Mouse (Mus musculus) heart, embryonic 13.5 days (tissue): ENCODE results near the gene Rnf114. TPM values are rescaled to one million over a fixed set of nuclear protein-coding genes. Genes with fewer than 3 reads are reported as not detected.

ENCODE experiments used
- ATAC-seq: fragments of 200-750 bp; cut with Nextera tagmentation; 2 replicates; pipeline ENCODE4 v1.8.0; 2017; ENCODE audit warnings: moderate TSS enrichment; ENCODE audit not compliant: insufficient number of reproducible peaks, low FRiP score, low TSS enrichment; ENCODE audit errors: extremely low read depth
- H3K27ac ChIP-seq: fragments of 300-500 bp; sonication (generic); replicated peaks from 2 replicates; pipeline ENCODE4 v1.5.1; 2015; ENCODE audit warnings: moderate library complexity, mild to moderate bottlenecking, inconsistent platforms
- H3K27me3 ChIP-seq: fragments of 300-500 bp; sonication (generic); replicated peaks from 2 replicates; pipeline ENCODE4 v1.6.1; 2015; ENCODE audit warnings: mild to moderate bottlenecking, inconsistent platforms
- H3K36me3 ChIP-seq: fragments of 300-500 bp; sonication (generic); 2 replicates; pipeline ENCODE4 v1.6.1; 2015; ENCODE audit warnings: mild to moderate bottlenecking, inconsistent platforms
- H3K4me1 ChIP-seq: fragments of 300-500 bp; sonication (generic); 2 replicates; pipeline ENCODE4 v1.6.1; 2015; ENCODE audit warnings: inconsistent platforms
- H3K4me2 ChIP-seq: fragments of 300-500 bp; sonication (generic); 2 replicates; pipeline ENCODE4 v1.6.1; 2015; ENCODE audit warnings: inconsistent platforms, mild to moderate bottlenecking, moderate library complexity
- H3K4me3 ChIP-seq: fragments of 300-500 bp; sonication (generic); 2 replicates; pipeline ENCODE4 v1.5.1; 2015; ENCODE audit warnings: moderate library complexity, mild to moderate bottlenecking, inconsistent platforms
- H3K9ac ChIP-seq: fragments of 300-500 bp; sonication (generic); 2 replicates; pipeline ENCODE4 v1.6.1; 2015; ENCODE audit warnings: inconsistent platforms, mild to moderate bottlenecking, moderate library complexity
- H3K9me3 ChIP-seq: fragments of 300-500 bp; sonication (generic); 2 replicates; pipeline ENCODE4 v1.6.1; 2016; ENCODE audit warnings: inconsistent platforms
- WGBS: fragments of 180-500 bp; shearing (Covaris S2); methylation state at CpG from one replicate; pipeline ENCODE4 v1.1.7; 2015; ENCODE audit warnings: mixed read lengths; 5-methylcytosine and 5-hydroxymethylcytosine counted together
- polyA plus RNA-seq: library from polyadenylated mRNA; unstranded; fragments of >200 nt; fragmentation: Nextera tagmentation; extraction: Ambion mirVana; gene quantifications from 2 replicates; pipeline ENCODE4 v1.2.1, GENCODE M21; 2015

The Rnf114 gene
- polyA plus RNA-seq, 1 experiment from 2014 or later: 58.0 TPM

- Histone ChIP-seq H3K4me1 (peaks cover 45% of the 10 kb centered on the region), H3K27me3 (peaks cover 20% of the 10 kb centered on the region), H3K27ac (0 out of 2 replicates have a peak overlapping the region, but pooled peaks have one; percentile 1), H3K36me3 (no peaks in the 10 kb centered on the region), H3K9ac (peak overlapping the region; percentile 75), H3K4me2 (peak overlapping the region; percentile 61), H3K4me3 (peak overlapping the region; percentile 34), H3K9me3 (no peaks in the 10 kb centered on the region)
- no peak for ATAC-seq
- WGBS: 12% methylated on average over 27 of the region's 27 CpGs
Observed at GRCm38 (mm10) chr2:167559413-167559812, 67.0 kb downstream of the Rnf114 start.

- Histone ChIP-seq H3K4me1 (peaks cover 59% of the 10 kb centered on the region), H3K36me3 (no peaks in the 10 kb centered on the region), H3K4me3 (no peak overlapping the region), H3K27me3 (peaks cover 20% of the 10 kb centered on the region), H3K9me3 (no peaks in the 10 kb centered on the region), H3K27ac (peak overlapping the region; percentile 73), H3K9ac (peak overlapping the region; percentile 21; the same call in 1 of the 2 replicates), H3K4me2 (no peak overlapping the region)
- 22% methylated on average over 8 of the region's 8 CpGs for WGBS
- ATAC-seq: no peak
Observed at GRCm38 (mm10) chr2:167562101-167562500, 69.7 kb downstream of the Rnf114 start.

- peaks cover 59% of the 10 kb centered on the region for H3K4me1 ChIP-seq
- H3K9ac ChIP-seq: no peak overlapping the region
Observed at GRCm38 (mm10) chr2:167563035-167563434, 70.6 kb downstream of the Rnf114 start.

GRCm38 (mm10) chr2:167563703-167564102 is 71.3 kb downstream of the Rnf114 start:
- Histone ChIP-seq H3K4me2 (no peak overlapping the region), H3K9me3 (no peaks in the 10 kb centered on the region), H3K4me3 (no peak overlapping the region), H3K27ac (0 out of 2 replicates have a peak overlapping the region, but pooled peaks have one; percentile 0), H3K9ac (no peak overlapping the region), H3K36me3 (no peaks in the 10 kb centered on the region), H3K4me1 (peaks cover 55% of the 10 kb centered on the region), H3K27me3 (peaks cover 20% of the 10 kb centered on the region)
- 25% methylated on average over 12 of the region's 12 CpGs for WGBS
- ATAC-seq: peak; percentile 9; the same call in 1 of the 2 replicates

More at GRCm38 (mm10) chr2:167563035-167563434, 70.6 kb downstream of the Rnf114 start:
- ATAC-seq: no peak
- peaks cover 20% of the 10 kb centered on the region for H3K27me3 ChIP-seq
- no peaks in the 10 kb centered on the region for H3K9me3 ChIP-seq
- H3K27ac ChIP-seq: no peak overlapping the region
- no peak overlapping the region for H3K4me3 ChIP-seq
- 64% methylated on average over 5 of the region's 5 CpGs for WGBS
- no peak overlapping the region for H3K4me2 ChIP-seq
- no peaks in the 10 kb centered on the region for H3K36me3 ChIP-seq

- no peaks in the 10 kb centered on the region for H3K9me3 ChIP-seq
- peaks cover 50% of the 10 kb centered on the region for H3K4me1 ChIP-seq
- peak overlapping the region; percentile 19; the same call in 1 of the 2 replicates for H3K9ac ChIP-seq
- 71% methylated on average over 13 of the region's 13 CpGs for WGBS
- peaks cover 14% of the 10 kb centered on the region for H3K27me3 ChIP-seq
- ATAC-seq: no peak
- no peaks in the 10 kb centered on the region for H3K36me3 ChIP-seq
- no peak overlapping the region for H3K4me3 ChIP-seq
- H3K4me2 ChIP-seq: no peak overlapping the region
- H3K27ac ChIP-seq: peak overlapping the region; percentile 48; the same call in 1 of the 2 replicates
Observed at GRCm38 (mm10) chr2:167564551-167565311, 72.3 kb downstream of the Rnf114 start.

GRCm38 (mm10) chr2:167565312-167565656 is 72.8 kb downstream of the Rnf114 start:
- H3K27me3 ChIP-seq: peaks cover 9% of the 10 kb centered on the region
- H3K4me1 ChIP-seq: peaks cover 50% of the 10 kb centered on the region
- peak overlapping the region; percentile 62 for H3K4me2 ChIP-seq
- 60% methylated on average over 3 of the region's 3 CpGs for WGBS
- H3K4me3 ChIP-seq: 0 out of 2 replicates have a peak overlapping the region, but pooled peaks have one; percentile 19
- peak overlapping the region; percentile 86 for H3K27ac ChIP-seq
- H3K9me3 ChIP-seq: no peaks in the 10 kb centered on the region
- H3K9ac ChIP-seq: peak overlapping the region; percentile 75
- H3K36me3 ChIP-seq: no peaks in the 10 kb centered on the region
- ATAC-seq: no peak

GRCm38 (mm10) chr2:167565682-167566081 is 73.2 kb downstream of the Rnf114 start:
- Histone ChIP-seq H3K4me1 (peaks cover 54% of the 10 kb centered on the region), H3K4me3 (peak overlapping the region; percentile 19; the same call in 1 of the 2 replicates), H3K4me2 (peak overlapping the region; percentile 62), H3K9ac (peak overlapping the region; percentile 75), H3K27me3 (peaks cover 5% of the 10 kb centered on the region; the same call in 1 of the 2 replicates), H3K9me3 (no peaks in the 10 kb centered on the region), H3K27ac (peak overlapping the region; percentile 86), H3K36me3 (no peaks in the 10 kb centered on the region)
- WGBS: 9% methylated on average over 18 of the region's 19 CpGs
- peak; percentile 18; the same call in 1 of the 2 replicates for ATAC-seq

Other genes with a start within 250 kb of the Rnf114 start
- gene B4galt5, start 143.5 kb upstream of the Rnf114 start, polyA plus RNA-seq: 8.8 and 9.7 TPM in 2 replicates
- gene Slc9a8, start 70.9 kb upstream of the Rnf114 start, polyA plus RNA-seq: 17.4 and 18.7 TPM in 2 replicates
- 13.5 and 14.6 TPM in 2 replicates for gene Spata2, start 242 bp downstream of the Rnf114 start, polyA plus RNA-seq
- gene Snai1, start 45.5 kb downstream of the Rnf114 start, polyA plus RNA-seq: 17.3 and 17.6 TPM in 2 replicates
- gene Ube2v1, start 139.4 kb downstream of the Rnf114 start, polyA plus RNA-seq: 216 and 229 TPM in 2 replicates
- gene Gm20431, start 168.9 kb downstream of the Rnf114 start, polyA plus RNA-seq: 1.9 and 4.5 TPM in 2 replicates
- gene Cebpb, start 196.3 kb downstream of the Rnf114 start, polyA plus RNA-seq: 2.0 and 4.5 TPM in 2 replicates
- gene Tmem189, start 197.2 kb downstream of the Rnf114 start, polyA plus RNA-seq: 37.4 and 37.6 TPM in 2 replicates